Mouse (Mus musculus): ENCODE data around the gene 2610044O15Rik8.

Gene 2610044O15Rik8

DNA sequence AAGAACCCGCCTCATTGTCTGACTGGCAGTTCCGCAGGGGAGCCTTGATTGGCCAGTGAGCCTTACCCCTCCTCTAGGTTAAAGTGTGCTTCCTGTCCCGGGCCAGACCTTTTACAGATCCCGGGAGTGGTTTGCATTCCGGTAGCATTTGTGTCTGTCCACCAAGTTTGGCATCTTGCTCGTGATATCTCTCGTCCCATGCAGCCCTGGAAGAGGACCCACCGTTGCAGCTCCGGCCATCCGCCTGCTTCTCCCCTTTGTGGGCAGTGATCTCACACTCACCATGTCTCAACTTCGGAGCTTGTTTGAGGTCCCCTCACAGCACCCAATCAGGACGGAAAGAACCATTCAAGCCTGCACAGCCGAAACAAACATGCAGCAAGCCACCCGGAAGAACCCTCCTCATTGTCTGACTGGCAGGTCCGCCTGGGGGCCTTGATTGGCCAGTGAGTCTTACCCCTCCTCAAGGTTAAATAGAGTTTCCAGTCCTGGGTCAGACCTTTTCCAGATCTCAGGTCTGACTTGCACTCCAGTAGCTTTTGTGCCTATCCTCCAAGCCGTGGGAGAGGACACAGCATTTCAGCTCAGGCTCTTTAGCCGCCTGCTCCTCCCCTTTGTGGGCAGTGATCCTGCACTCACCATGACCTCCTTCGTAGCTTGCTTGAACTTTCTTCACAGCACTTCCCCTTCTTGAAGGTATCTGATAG is at the start of gene 2610044O15Rik8:
Gene 2610044O15Rik8 (minus strand): TSS at position 380 of the 707 bp plus-strand sequence.
- DNase-seq, result peak; percentile 86

DNA sequence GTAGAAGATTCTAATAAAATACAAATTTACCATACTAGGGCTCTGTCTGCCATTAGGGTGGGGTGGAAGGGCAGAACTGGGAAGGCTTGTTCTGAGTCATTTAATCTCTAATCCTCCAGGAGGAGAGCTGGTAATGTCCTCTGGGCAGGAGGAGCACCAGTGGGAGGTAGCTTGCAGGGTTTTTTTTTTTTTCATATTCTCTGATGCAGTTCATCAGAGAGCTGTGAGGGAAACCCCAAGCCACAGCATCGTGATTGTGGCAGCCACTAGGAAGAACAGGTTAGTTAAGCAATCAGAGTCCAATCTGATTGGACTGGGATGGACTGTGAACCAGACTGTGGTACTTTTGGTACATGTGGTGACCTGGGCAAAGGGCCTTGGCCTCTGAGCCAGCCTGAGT is 31.7 kb upstream of the 2610044O15Rik8 start:
- DNase-seq, result no peak

DNA sequence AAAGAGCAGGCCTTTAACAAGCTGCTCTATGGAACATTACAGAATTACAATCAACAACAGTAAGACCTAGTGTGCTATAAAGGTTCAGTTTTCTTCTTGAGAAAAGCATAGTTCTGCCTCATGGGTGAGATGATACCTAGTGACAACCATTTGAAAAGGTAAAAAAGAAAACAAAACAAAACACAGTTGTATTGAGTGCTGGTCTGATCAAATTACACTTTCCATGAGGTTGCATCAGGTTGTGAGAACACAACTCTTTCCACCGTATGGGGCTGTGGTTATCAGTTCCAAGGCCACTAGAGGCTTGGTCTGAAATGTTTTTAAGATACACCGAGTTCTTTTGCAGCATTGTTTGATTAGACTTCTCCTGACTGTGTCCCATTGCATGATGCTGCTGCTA is 30.1 kb upstream of the 2610044O15Rik8 start:
- no peak for DNase-seq

DNA sequence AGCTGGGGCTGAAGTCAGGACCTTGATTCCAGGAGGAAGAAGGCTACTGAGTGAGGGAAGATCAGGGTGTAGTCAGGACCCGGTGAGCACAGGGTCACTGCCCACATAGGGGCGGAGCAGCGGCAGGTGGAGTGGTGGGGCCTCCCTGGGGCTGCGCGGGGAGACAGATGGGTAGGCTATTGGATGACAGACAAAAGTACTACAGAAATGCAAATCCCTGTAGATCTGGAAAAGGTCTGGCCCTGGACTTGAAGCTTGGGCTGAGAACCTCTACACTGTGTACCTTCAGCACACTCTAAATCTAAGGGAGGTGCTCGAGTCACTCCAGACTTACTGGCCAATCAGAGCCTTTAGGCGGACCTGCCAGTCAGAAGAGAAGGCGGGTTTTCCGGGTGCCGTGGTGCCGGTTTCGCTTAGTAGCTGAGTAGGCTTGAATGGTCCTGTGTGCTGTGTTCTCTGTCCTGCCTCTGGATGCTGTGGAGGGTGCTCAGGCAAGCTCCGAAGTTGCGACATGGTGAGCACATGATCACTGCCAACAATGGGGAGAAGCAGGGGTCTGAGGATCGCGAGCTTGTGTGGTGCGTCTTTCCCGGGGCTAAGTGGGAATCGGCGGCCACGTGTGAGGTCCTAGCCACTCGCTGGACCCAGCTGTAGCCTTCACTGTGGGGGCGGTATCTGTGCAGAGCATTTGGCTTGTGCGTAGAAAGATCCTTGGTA is 29.2 kb upstream of the 2610044O15Rik8 start:
- peak; percentile 81 for DNase-seq

DNA sequence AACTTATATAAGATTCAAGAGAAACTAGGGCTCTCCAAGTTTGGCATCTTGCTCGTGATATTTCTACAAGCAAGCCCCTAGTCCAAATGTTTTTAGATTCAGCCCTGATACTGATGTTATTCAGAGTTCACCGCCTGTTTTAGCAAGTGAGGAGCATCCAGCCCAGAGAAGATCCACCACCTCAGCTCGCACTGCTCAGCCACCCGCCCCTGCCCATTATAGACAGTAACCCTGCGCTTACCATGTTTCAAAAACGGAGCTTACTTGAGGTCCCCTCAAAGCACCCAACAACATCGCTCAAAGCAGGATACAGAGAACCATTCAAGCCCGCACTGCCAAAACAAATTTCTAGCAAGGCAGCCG is 561 bp downstream of the 2610044O15Rik8 start:
- DNase-seq, result no peak

All from thymus, postnatal 25 days (tissue).